Mouse (Mus musculus): ENCODE measurements around the gene Osgin1. TPM values are rescaled to one million over a fixed set of nuclear protein-coding genes. Genes with fewer than 3 reads are reported as not detected.
A peak's percentile ranks its signal among the peaks of the same experiment; 100 is the strongest.

The Osgin1 gene
- polyA plus RNA-seq, 1 experiment, result 0.41 TPM

DNA sequence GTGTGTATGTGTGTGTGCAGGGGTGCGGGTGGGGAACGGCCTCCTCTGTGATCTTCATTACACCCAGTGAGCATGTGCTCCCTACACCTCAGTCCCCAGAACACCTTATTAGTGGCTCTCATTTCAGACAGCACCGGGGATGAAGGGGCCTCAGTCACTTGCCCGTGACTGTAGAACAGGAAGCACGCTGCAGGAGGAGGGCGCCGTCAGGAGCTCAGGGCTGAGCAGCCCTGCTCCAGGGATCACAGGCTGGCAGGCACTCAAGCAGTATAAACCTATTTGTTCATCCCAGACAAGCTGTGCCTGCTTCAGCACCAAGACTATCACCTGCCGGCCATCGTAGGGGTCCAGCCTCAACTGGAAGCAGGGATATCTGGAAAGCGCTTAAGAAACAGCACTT is 30.0 kb upstream of the Osgin1 start:
- DNase-seq (ENCODE audit: low read depth), result no peak
- TF ChIP-seq CTCF (IDR thresholded peaks at IDR 0.05; ENCODE audit: borderline replicate concordance, extremely low read depth, insufficient read depth, insufficient read length), result no peak
- TF ChIP-seq POLR2A (IDR thresholded peaks at IDR 0.05; ENCODE audit: borderline replicate concordance, extremely low read depth, insufficient read depth, insufficient read length, poor library complexity, severe bottlenecking), result no peak

DNA sequence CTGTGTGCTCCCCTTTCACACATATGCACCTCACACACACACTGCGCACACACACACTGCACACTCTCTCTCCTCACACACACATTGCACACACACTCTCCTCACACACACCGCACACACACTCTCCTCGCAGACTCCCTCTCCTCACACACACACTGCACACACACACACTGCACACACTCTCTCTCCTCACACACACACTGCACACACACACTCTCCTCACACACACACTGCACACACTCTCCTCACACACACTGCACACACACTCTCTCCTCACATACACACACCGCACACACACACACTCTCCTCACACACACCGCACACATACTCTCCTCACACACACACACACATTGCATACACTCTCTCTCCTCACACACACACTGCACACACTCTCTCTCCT is 29.3 kb upstream of the Osgin1 start:
- TF ChIP-seq CTCF (IDR thresholded peaks at IDR 0.05; ENCODE audit: borderline replicate concordance, extremely low read depth, insufficient read depth, insufficient read length), result no peak
- TF ChIP-seq POLR2A (IDR thresholded peaks at IDR 0.05; ENCODE audit: borderline replicate concordance, extremely low read depth, insufficient read depth, insufficient read length, poor library complexity, severe bottlenecking), result no peak

DNA sequence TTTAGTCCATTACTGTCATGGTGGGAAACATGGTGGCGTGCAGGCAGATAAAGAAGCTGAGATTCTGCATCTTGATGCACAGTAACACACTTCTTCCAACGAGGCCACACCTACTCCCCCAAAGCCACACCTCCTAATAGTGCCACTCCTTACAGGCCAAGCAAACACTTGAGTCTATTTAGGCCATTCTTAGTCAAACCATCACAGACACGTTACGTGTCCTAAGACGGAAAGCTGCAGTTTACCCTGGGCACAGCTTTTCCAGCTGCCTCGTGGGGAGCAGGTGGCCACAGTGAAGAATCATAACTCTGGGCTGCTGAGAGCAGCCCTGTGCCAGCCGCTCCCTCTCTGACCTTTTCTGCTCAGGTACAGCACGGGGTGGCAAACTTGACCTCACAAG is 25.6 kb upstream of the Osgin1 start:
- TF ChIP-seq POLR2A (IDR thresholded peaks at IDR 0.05; ENCODE audit: borderline replicate concordance, extremely low read depth, insufficient read depth, insufficient read length, poor library complexity, severe bottlenecking), result no peak
- TF ChIP-seq CTCF (IDR thresholded peaks at IDR 0.05; ENCODE audit: borderline replicate concordance, extremely low read depth, insufficient read depth, insufficient read length), result no peak

More for the DNA sequence above, 29.3 kb upstream of the Osgin1 start:
- DNase-seq (ENCODE audit: low read depth), result no peak

DNA sequence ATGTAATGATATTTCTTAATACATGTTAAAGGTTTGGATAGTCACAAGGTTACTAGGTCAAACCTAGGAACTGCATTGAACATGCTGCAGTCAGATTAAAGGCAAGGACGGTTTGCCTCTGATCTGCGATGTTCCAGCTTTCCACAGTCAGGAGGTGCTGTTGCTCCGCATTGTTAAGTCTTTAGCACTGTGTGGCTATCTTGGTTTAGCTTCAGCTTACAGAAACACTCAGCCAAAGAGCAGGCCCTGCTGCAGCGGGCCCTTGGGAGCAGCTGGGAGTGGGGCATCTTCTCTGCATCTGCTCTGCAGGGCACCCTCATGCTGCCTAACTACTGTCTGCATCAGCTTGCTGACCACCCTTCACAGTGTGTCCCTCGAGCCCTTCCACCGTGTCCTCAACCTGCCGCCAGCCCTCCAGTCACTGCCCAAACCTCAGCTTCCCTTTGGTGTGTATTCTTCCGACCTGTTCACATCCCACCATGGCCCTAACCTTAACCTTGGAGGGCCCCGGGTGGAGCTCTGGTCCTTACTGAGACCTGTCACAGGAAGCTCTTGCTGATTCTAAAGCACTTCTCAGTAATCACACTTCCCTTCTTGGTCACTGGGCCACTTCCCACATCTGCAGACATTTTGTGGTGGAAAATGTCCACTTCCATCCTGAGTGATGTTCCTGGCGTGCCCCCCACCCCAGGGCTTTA is 21.7 kb upstream of the Osgin1 start:
- DNase-seq (ENCODE audit: low read depth), result no peak
- TF ChIP-seq POLR2A (IDR thresholded peaks at IDR 0.05; ENCODE audit: borderline replicate concordance, extremely low read depth, insufficient read depth, insufficient read length, poor library complexity, severe bottlenecking), result no peak
- no peak for TF ChIP-seq CTCF (IDR thresholded peaks at IDR 0.05; ENCODE audit: borderline replicate concordance, extremely low read depth, insufficient read depth, insufficient read length)

More for the DNA sequence above, 25.6 kb upstream of the Osgin1 start:
- no peak for DNase-seq (ENCODE audit: low read depth)

DNA sequence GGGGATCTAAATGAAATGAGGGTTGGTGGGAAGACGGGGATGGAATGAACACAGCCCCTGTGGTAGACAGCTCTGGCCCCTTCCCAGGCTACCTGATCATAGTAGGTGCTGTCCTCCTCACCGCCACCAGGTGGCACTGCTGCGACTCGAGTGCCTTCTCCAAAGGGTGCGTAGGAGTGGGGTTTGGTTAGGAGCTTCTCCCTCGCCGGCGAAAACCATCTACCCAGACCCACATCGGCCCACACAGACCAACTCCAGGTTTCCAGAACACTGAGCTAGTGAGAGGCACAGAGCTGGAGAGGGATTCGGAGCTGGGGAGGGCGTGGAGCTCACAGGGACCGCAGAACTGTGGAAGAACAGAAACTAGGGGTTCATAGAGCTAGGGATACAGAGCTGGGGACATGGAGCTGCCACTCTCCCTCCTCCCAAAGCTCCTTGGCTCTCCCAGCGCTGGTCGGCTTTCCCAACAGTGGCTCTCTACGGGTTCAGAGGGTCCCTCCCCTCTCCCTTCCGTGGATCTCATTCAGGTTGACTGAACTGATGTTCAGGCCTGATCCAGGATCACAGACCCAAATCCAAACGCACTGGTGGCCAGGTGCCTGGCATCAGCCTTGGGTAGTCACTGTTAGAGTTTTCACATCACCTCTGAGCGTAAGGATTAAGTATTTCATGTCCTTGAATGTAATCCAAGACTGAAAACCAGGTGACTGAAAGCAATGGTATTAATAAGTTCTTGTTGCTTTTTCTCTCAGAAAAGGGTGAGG is 21.0 kb upstream of the Osgin1 start:
- DNase-seq (ENCODE audit: low read depth), result peak; percentile 81
- peak; percentile 96 for TF ChIP-seq CTCF (IDR thresholded peaks at IDR 0.05; ENCODE audit: borderline replicate concordance, extremely low read depth, insufficient read depth, insufficient read length)
- no peak for TF ChIP-seq POLR2A (IDR thresholded peaks at IDR 0.05; ENCODE audit: borderline replicate concordance, extremely low read depth, insufficient read depth, insufficient read length, poor library complexity, severe bottlenecking)

DNA sequence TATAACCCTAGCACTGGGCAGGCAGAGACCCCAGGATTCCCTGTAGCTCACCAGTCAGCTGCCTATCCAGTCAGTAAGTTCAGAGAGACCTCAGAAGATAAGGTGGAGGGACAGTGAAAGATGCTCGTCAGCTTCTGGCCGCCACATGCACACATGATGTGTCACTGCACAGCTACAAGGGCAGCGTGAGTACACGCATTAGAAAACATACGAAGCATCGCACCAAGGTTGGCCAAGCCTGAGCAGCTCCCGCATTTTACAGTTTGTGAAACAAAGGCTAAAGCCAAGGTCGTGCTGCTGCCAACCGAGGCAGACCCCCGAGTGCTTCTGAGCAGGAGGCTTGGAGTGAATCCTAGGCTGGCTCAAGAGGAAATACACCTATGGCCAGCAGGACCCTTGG is 20.3 kb upstream of the Osgin1 start:
- TF ChIP-seq POLR2A (IDR thresholded peaks at IDR 0.05; ENCODE audit: borderline replicate concordance, extremely low read depth, insufficient read depth, insufficient read length, poor library complexity, severe bottlenecking) (no peak), CTCF (IDR thresholded peaks at IDR 0.05; ENCODE audit: borderline replicate concordance, extremely low read depth, insufficient read depth, insufficient read length) (no peak)
- no peak for DNase-seq (ENCODE audit: low read depth)

DNA sequence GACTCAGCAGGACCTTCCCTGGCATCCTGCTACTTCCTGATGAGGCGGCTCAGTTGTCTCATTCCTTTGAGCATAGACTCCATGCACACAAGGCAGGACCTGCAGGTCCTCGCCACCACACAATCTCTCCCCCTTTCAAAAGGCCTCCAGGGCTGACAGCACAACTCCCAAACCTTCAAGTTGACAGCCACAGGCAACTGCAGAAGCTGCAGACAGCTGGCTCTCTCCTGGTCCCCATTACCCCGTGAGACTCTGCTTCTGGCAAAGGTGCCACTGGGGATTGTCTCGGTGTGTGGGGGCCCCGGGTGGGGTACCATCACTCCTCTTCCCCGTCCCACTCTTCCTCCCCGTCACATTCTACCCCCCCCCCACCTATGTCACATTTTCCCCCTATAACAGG is 13.6 kb upstream of the Osgin1 start:
- TF ChIP-seq POLR2A (IDR thresholded peaks at IDR 0.05; ENCODE audit: borderline replicate concordance, extremely low read depth, insufficient read depth, insufficient read length, poor library complexity, severe bottlenecking) (no peak), CTCF (IDR thresholded peaks at IDR 0.05; ENCODE audit: borderline replicate concordance, extremely low read depth, insufficient read depth, insufficient read length) (no peak)
- DNase-seq (ENCODE audit: low read depth), result no peak

DNA sequence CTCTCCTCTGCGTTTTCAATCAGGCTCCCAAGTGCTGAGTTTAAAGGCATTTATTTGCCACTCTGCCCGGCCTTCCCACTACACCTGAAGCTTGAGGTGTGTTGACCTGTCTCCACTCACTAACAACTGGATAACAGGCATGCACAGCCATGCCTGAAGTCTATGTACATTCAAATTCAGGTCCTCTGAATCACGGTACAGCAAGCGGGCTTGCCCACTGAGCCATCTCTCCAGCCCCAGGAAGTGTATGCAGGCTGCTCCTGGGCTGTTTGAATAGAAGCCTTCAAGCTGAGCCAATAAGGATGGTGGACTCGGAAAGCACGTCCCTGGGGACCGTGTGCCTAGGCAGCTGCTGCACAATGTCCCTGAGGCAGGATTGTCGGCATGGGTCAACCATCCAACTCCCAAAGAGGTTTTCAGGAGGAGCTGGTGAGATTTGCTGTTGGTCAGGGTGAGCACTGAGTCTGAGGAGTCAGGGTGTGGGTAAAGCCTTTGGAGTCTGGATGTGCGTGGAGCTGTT is 12.3 kb upstream of the Osgin1 start:
- no peak for TF ChIP-seq POLR2A (IDR thresholded peaks at IDR 0.05; ENCODE audit: borderline replicate concordance, extremely low read depth, insufficient read depth, insufficient read length, poor library complexity, severe bottlenecking)
- TF ChIP-seq CTCF (IDR thresholded peaks at IDR 0.05; ENCODE audit: borderline replicate concordance, extremely low read depth, insufficient read depth, insufficient read length), result no peak
- no peak for DNase-seq (ENCODE audit: low read depth)

DNA sequence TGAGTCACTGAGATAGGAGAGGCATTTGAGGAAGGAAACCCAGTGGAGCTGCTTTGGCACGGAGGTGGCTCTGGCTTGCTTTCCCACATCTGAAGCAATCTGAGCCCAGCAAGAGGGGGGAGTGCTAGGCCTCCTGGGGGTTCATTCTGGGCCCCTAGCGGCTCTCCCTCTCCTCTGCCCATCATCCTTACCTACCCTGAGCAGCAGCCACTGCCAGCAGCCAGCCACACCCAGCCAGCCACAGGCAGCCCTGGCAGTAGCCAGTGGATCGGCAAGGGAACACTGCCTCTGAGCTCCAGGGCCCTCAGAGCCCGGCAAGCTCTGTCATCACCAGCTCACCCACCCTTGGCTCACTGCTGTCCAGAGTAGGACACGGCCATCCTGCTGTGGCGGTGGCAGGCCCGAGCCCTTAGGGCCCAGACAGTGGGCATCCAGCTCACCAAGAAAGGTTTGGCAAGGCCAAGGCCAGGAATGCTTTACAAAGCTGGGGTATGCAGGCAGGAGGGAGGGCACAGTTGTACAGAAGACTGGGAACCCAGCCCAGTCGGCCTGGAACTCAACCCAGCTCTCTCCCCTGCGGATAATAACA is 11.7 kb upstream of the Osgin1 start:
- DNase-seq (ENCODE audit: low read depth), result peak; percentile 31
- TF ChIP-seq CTCF (IDR thresholded peaks at IDR 0.05; ENCODE audit: borderline replicate concordance, extremely low read depth, insufficient read depth, insufficient read length), result no peak
- no peak for TF ChIP-seq POLR2A (IDR thresholded peaks at IDR 0.05; ENCODE audit: borderline replicate concordance, extremely low read depth, insufficient read depth, insufficient read length, poor library complexity, severe bottlenecking)

DNA sequence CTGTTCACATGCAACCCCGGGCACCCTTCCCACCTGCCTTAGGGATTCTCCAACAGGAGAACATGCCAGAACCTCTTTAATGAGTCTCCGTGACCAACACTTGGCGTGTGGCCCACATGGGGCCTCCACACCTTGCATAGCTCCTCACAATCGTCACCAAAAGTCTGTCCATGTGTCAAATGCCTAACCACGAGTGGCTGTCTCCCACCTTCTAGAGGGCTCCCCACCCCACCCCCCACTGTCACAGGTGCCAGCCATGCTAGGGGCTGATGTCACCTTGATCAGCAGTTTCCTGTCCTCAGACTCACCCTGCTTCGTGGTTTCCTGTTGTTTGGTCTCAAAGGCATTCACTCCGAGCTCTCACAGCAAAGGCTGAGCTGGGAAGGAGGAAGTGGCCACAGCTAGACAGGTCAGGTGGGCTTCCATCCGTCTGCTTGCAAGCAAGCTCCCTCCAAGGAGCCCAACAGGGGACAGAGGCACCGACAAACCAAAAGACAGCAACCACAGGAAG is 10.2 kb upstream of the Osgin1 start:
- peak; percentile 8 for DNase-seq (ENCODE audit: low read depth)
- TF ChIP-seq POLR2A (IDR thresholded peaks at IDR 0.05; ENCODE audit: borderline replicate concordance, extremely low read depth, insufficient read depth, insufficient read length, poor library complexity, severe bottlenecking), result no peak

DNA sequence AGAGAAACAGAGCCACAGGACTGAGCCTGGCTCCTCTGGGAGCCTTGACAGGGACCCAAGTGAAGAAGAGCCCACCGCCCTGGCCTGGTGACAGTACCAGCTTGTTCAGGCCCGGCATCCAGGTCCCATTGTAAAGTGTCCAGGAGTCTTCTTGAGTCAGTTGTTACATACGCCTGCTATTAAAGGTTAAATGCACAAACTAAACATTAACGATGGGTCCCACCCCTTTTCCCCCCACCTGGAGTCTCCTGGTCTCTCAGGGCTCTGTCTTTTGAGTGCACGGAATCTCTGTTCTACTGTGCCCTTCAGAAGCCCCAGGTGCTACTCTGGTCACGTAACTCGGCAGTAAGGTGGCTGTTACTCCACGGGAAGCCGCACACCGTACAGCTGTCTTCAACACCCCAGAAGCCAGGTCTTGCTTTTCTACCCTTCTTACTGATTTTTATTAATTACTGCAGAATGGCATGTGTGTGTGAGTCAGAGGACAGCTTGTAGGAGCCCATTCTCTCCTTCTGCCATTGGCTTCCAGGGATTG is 9.7 kb upstream of the Osgin1 start:
- TF ChIP-seq CTCF (IDR thresholded peaks at IDR 0.05; ENCODE audit: borderline replicate concordance, extremely low read depth, insufficient read depth, insufficient read length), result no peak
- TF ChIP-seq POLR2A (IDR thresholded peaks at IDR 0.05; ENCODE audit: borderline replicate concordance, extremely low read depth, insufficient read depth, insufficient read length, poor library complexity, severe bottlenecking), result no peak
- DNase-seq (ENCODE audit: low read depth), result no peak
